Comparison of ENCODE assay signal across 8 mouse cellular contexts in genomic region chr2:22721522-22722470, GRCm38 (mm10). TPM values are rescaled to one million over a fixed set of nuclear protein-coding genes. Genes with fewer than 3 reads are reported as not detected.
DNase-seq lines count a peak whose midpoint lies in the region; ATAC-seq lines count a peak whose summit lies in the region.

No protein-coding gene starts in this region.

- no peak for ATAC-seq in liver, embryonic 12.5 days
- ATAC-seq in frontal cortex, adult (ENCODE audit: low TSS enrichment) = peak; percentile 99
- ATAC-seq in hindbrain, embryonic 12.5 days (ENCODE audit: low FRiP score) = peak; percentile 88

- DNase-seq in liver = peak; percentile 29
- peak; percentile 51 for DNase-seq in cerebellum, adult 9-11 months
- peak; percentile 79 for DNase-seq in layer of hippocampus, adult 9-11 months
- peak; percentile 85 for DNase-seq in lung, postnatal 36 days
- DNase-seq in right cerebral cortex, postnatal 36 days (ENCODE audit: low spot score in 2 of 2) = peak; percentile 52 to 67

- no peak overlapping the region for H3K4me3 ChIP-seq in liver, embryonic 12.5 days
- no peak overlapping the region for H3K4me3 ChIP-seq in hindbrain, embryonic 12.5 days

- H3K9me3 ChIP-seq in liver, embryonic 12.5 days (replicated peaks) = no peaks in the 10 kb centered on the region
- no peaks in the 10 kb centered on the region for H3K9me3 ChIP-seq in hindbrain, embryonic 12.5 days (replicated peaks)

- no peaks in the 10 kb centered on the region for H3K4me1 ChIP-seq in liver, embryonic 12.5 days
- peaks cover 2% of the 10 kb centered on the region; the same call in 1 of the 2 replicates for H3K4me1 ChIP-seq in hindbrain, embryonic 12.5 days

- H3K4me2 ChIP-seq in liver, embryonic 12.5 days = no peak overlapping the region
- H3K4me2 ChIP-seq in hindbrain, embryonic 12.5 days (replicated peaks) = no peak overlapping the region

- H3K27me3 ChIP-seq in liver, embryonic 12.5 days (replicated peaks) = no peaks in the 10 kb centered on the region
- H3K27me3 ChIP-seq in hindbrain, embryonic 12.5 days = no peaks in the 10 kb centered on the region

- H3K27ac ChIP-seq in liver, embryonic 12.5 days = no peak overlapping the region
- no peak overlapping the region for H3K27ac ChIP-seq in hindbrain, embryonic 12.5 days

- H3K36me3 ChIP-seq in liver, embryonic 12.5 days = no peaks in the 10 kb centered on the region
- no peaks in the 10 kb centered on the region for H3K36me3 ChIP-seq in hindbrain, embryonic 12.5 days

- H3K9ac ChIP-seq in liver, embryonic 12.5 days = no peak overlapping the region
- H3K9ac ChIP-seq in hindbrain, embryonic 12.5 days = no peak overlapping the region

- WGBS in liver, embryonic 12.5 days (ENCODE audit: insufficient replicate concordance) = 19% methylated on average over 8 of the region's 8 CpGs
- WGBS in hindbrain, embryonic 12.5 days = 33% methylated on average over 8 of the region's 8 CpGs

RNA-seq across cellular contexts. Expression of gene Apbb1ip, which starts 52.1 kb away (rescaled TPM):
- 9.0 and 10.1 TPM in 2 replicates for polyA plus RNA-seq in liver, embryonic 12.5 days (2016; fragmentation: Nextera tagmentation; extraction: Ambion mirVana)
- 0.65 and 1.7 TPM in 2 replicates for polyA plus RNA-seq in hindbrain, embryonic 12.5 days (2016; fragmentation: Nextera tagmentation; extraction: Ambion mirVana)

Comparison
In these comparisons a context has a peak if more than half of its experiments do, and no peak if none do; other contexts are left out.
1. DNase-seq: peak in every context shown above with its lines; median percentile 85 in lung, postnatal 36 days; 79 in layer of hippocampus, adult 9-11 months; 60 in right cerebral cortex, postnatal 36 days; 51 in cerebellum, adult 9-11 months; 29 in liver.